Mouse (Mus musculus) kidney, postnatal 36 days (tissue): ENCODE results near the gene Slc35a3.
"Not testable (repeated sequence)": the region's sequence is repeated elsewhere in the genome, so short reads cannot be mapped to it uniquely, and the experiment has no call there.

Experiments
- DNase-seq, 2 experiments: peaks; one replicate each; pipeline ENCODE4 v3.0.0; 2021 to 2022; ENCODE audit warnings: mixed read lengths in 2 of 2

Gene Slc35a3

GRCm38 (mm10) chr3:116695666-116695985, 17.0 kb downstream of the Slc35a3 start:
- no peak for DNase-seq

- DNase-seq, result no peak
Observed at GRCm38 (mm10) chr3:116694955-116695665, 17.5 kb downstream of the Slc35a3 start.

GRCm38 (mm10) chr3:116694312-116694711, 18.3 kb downstream of the Slc35a3 start:
- DNase-seq, result no peak

GRCm38 (mm10) chr3:116681160-116681559, 31.5 kb downstream of the Slc35a3 start, which contains the start of gene Gm43191:
TSS of gene Gm43191 (minus strand) at chr3:116681260.
- DNase-seq, result no peak

GRCm38 (mm10) chr3:116664281-116664680, 48.4 kb downstream of the Slc35a3 start:
- not testable (repeated sequence) for DNase-seq

DNA sequence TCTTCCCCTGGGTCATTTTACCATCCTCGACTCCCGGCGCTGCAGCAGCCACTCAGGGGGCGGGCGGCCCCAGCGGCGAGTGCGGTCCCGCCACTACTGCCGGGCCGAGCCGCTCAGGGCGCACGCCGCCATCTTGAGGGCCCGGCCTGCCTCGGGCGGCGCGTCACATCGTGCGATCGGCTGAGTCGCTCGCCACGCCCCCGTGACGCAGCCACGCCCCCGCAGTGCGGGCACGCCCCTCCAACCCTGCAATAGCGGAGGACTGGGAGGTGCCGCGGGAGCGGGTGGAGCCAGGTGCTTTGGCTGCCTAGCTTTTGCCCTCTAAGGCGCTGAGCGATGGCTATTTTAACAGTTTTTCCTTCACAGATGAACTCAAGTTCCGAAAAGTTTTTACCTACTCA, 50.2 kb downstream of the Slc35a3 start, which contains the start of gene Mfsd14a:
Mfsd14a (minus strand) TSS at position 215 of the 401 bp plus-strand sequence.
- DNase-seq, result peak; percentile 99 to 100

DNA sequence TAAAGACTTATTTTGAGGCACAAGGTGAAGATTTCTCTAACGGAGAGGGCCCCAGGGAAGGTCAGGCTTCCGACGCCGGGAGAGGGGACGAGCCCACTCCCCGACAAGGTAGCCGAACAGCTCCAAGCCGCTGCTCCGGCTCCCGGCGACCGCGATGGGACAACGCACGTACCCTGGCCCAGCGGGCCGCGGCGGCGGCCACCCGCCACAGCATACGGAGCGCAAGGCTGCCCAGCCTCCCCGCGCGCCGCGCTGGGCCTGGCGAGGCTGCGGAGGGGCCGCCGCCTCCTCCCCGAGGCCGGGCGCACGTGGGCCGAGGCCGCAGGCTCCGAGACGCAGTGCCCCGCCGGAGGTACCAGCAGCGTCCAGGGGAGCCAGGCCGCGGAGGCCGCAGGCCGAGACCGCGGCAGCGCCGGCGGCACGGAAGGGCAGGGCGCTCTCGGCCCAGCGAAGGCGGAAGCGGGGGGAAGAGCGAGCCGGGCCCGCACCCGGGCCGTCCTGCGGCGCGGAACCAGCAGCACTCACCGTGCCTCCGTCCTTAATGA, 50.7 kb downstream of the Slc35a3 start:
- DNase-seq, result peak in 1 of 2 experiments; percentile 12

GRCm38 (mm10) chr3:116661288-116661869, 51.3 kb downstream of the Slc35a3 start:
- no peak for DNase-seq

DNA sequence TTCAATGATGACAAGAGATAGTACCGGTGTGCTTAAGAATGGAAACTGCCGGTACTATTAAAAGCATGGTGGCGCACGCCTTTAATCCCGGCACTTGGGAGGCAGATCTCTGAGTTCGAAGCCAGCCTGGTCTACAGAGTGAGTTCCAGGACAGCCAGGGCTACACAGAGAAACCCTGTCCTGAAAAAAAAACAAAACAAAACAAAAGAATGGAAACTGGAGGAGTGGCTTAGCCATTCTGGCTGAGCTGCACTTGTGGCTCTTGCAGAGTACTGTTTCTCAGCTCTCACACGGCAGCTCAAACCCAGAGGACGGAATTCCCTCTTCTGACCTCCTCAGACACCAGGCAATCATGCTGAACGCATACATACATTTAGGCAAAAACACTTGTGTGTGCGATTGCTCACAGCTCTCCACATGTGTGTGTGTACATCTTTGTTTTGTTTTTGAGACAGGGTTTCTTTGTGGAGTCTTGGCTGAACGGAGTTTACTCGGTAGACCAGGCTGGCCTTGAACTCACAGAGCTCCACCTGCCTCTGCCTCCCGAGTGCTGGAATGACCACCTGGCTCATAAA, 52.7 kb downstream of the Slc35a3 start:
- no peak for DNase-seq

- DNase-seq, result peak; percentile 25 to 30
Observed at GRCm38 (mm10) chr3:116658928-116659565, 53.6 kb downstream of the Slc35a3 start.

GRCm38 (mm10) chr3:116656184-116656965, 56.3 kb downstream of the Slc35a3 start:
- DNase-seq, result no peak

- DNase-seq, result not testable (repeated sequence)
Observed at GRCm38 (mm10) chr3:116654051-116654450, 58.6 kb downstream of the Slc35a3 start.

DNA sequence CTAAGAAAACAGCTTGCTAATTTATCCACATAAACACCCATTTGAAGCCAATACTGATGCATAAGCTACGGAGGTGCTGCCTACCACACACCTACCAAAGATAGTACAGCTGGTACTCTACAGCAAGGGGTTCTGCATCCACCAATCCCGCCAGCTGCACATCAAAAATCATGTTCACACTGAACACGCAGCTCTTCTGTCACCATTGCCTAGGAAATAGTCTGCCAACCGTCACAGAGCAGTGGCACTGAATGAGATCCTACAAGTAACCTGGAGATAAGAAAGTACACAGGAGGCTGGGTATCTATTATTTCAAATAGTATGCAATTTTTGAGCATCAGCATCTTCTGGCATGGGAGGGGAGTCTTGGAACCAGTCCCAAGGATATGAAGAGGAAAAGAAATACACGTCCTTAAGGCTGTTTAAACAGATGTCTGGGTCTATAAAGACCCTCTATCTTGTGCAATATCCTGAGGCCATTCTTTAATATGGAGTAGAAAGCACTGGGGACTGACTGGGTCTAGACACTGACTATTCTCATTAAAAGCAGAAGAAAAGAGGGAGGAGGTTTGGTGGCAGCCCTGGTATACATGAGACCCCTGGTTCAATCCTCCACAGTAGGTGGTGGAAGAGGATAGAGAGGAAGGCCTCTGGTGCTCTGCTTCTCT, 59.2 kb downstream of the Slc35a3 start:
- DNase-seq, result no peak

DNA sequence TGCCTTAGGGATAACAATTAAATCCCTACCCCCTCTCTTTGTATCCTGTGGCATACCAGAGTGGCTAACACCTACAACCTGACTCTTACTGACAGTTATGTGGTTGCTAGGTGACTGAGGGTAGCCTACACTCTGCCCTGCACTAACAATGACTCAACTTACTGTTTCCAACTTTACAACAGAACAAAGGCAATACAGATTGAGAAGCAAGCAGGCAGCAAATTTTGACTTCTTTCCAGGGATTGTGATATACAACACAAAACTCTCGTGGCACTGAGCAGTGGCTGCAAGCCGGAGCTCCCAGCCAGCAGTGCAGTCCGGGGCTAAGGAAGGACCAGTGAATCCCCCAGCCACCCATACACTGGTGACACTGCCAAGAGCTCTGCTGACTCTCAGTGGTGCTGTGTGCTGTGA, 60.6 kb downstream of the Slc35a3 start:
- no peak for DNase-seq

DNA sequence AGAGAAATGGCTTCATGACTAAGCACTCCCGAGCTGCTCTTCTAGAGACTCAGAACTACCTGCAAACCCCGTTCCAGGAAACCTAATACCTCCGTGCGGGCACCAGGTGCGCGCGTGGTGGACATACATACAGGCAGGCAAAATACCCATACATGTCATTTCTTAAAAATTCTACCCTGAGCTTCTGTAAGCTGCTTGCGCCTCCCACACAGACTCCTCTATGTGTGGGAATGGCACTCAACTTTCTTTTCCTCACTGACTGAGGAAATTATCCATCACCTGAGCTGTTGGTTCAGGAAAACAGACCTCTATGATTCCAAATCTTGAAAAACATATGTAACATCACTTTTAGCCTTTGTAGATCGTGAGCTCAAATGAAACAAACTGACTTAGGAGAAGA, 61.9 kb downstream of the Slc35a3 start:
- no peak for DNase-seq

DNA sequence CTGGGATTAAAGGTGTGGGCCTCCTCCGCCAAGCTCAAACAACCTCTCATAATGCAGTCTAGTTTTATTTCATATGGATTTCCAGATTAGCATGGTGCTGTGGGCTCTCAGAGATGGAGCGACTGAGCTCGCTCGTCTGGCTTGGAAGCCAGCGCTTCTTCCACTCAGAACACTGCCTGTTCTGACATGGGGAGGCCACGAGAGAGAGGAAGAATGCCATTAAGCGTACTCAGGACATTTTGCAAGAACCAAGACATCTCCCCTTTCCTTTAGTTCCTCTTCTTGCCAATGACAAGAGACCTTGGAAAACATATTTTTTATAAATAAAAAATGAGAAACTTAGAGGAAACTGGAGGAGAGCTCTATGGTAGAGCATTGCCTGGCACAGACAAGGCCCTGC, 63.8 kb downstream of the Slc35a3 start:
- DNase-seq, result no peak

GRCm38 (mm10) chr3:116646387-116646786, 66.2 kb downstream of the Slc35a3 start:
- no peak for DNase-seq

DNA sequence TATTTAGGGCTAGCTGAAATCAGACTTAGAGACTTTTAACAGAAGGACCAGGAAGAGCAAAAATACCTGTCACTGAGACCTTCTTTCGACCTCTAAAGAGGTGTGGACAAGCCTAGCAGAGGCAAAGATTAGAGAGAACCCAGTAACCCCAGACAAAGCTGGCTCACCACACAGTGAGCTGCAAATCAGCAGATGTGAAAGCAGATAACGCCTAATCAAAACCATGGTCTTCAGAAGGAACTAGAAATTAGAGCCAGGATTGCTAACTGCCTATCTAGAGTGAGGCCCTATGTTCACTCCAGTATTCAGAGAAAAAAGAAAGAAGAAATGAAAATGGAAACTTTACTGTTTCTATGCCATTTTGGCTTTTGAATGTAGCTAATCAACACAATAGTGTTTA, 70.3 kb downstream of the Slc35a3 start:
- no peak for DNase-seq

GRCm38 (mm10) chr3:116641811-116642371, 70.7 kb downstream of the Slc35a3 start:
- no peak for DNase-seq

GRCm38 (mm10) chr3:116640024-116640423, 72.6 kb downstream of the Slc35a3 start:
- no peak for DNase-seq

DNA sequence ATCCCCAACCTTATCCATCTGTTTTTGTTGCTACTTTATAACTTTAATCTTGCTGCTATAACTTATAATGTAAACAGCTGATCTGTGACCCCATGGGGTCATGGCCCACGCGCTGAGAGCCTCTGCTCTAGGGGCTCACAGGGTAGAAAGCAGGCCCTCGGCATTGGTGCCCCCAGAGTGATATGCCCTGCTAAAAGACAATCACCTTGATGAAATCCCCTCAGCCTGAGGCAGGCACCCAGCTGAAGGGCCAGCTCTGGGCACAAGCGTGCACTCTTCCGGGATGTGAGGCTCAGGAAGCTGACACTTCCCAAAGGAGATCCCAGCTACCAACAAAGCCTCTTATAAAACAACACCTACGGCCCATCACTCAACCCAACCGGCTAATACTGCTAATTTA, 74.1 kb downstream of the Slc35a3 start:
- DNase-seq, result no peak
